Mouse (Mus musculus) frontal cortex, adult (tissue): ENCODE measurements around the gene Olfr596.
"Not testable (repeated sequence)": the region's sequence is repeated elsewhere in the genome, so short reads cannot be mapped to it uniquely, and the experiment has no call there.

Experiments
- ATAC-seq: cut with Nextera tagmentation; 2 replicates; pipeline ENCODE4 v1.9.2; 2017; ENCODE audit warnings: mild to moderate bottlenecking, moderate library complexity, mixed read lengths; ENCODE audit not compliant: low TSS enrichment

Olfr596 gene

DNA sequence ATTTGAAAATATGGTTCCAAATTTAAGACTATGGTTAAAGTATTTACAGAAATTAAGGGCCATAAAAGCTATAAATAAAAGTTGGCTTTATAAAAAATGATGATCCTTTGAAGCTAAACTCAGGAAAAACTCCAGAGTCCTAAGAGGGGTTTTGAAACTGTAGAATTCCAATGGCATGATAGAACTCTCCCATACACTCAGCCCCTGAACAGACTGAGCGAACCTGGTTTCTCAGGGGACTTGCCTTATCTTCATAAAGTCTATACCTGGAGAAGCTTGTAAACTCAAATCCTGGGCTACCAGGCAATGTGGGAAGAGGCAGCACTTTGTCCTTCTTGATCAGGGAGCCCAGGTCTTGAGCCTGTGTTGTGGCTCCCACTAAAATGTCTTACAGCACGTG is at the start of gene Olfr596:
Gene Olfr596 (plus strand): TSS at position 301 of the 400 bp plus-strand sequence.
- ATAC-seq: not testable (repeated sequence)

- not testable (repeated sequence) for ATAC-seq
Observed at GRCm38 (mm10) chr7:103316015-103316414, 10.6 kb downstream of the Olfr596 start, which contains the start of gene Olfr597. Olfr597 (plus strand) TSS chr7:103316315.

GRCm38 (mm10) chr7:103323268-103323667 is 17.8 kb downstream of the Olfr596 start, which contains the start of gene Olfr598:
Olfr598 (plus strand) TSS chr7:103323568.
- ATAC-seq: no peak

DNA sequence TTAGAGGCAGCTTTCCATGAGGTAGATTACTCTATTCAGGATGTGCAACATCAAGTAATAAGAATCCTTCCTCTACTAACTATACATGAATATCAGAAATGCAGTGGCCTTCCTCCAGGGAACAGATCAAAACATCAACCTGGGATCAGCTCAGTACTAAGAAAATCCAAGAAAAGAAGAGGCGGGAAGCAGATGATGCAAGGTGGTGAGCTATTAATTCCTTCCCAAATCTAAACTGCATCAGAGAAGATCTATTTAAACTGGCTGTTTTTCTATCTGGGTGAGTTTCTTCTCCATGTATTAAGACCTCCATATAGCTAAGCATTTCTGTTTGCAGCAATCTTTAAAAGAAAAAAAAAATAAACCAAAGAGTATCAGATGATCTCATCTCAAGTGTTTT is 30.2 kb downstream of the Olfr596 start, which contains the start of gene Olfr599:
Gene Olfr599 (plus strand): TSS at position 301 of the 400 bp plus-strand sequence.
- ATAC-seq: no peak

GRCm38 (mm10) chr7:103349569-103349968 is 44.1 kb downstream of the Olfr596 start, which contains the start of gene Olfr600:
Olfr600 (minus strand) TSS chr7:103349669.
- ATAC-seq: no peak
